Mouse (Mus musculus) forelimb bud, embryonic 11.5 days (tissue): ENCODE data around the gene Ttc39b.
"Not testable (repeated sequence)": the region's sequence is repeated elsewhere in the genome, so short reads cannot be mapped to it uniquely, and the experiment has no call there.

Experiments used
- DNase-seq: peaks from one replicate; pipeline ENCODE4 v3.0.0-alpha.2; 2012; ENCODE audit warnings: low read depth, low spot score

Gene Ttc39b

GRCm38 (mm10) chr4:83274241-83274640, 49.8 kb downstream of the Ttc39b start:
- DNase-seq: no peak

DNA sequence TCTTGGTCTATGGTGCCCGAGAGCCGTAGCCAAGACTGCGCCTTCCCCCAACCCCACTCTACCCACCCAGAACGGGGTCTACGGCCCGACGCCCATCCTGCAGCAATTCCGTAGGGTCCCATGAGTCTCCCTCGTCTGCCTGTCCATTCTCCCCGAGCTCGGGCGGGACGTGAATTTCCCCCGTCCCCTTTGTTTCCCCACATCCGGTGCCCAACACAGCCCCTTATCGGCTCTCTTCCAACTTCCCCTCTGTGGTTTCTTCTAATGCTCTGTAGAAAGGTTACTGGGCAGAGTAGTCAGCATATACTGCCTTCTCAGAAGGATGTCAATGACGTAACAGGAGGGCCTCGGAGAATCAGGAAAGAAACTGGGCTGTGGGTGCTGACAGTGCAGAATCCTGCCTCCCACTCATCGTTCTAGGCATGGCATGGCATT, 50.4 kb downstream of the Ttc39b start:
- DNase-seq: no peak

DNA sequence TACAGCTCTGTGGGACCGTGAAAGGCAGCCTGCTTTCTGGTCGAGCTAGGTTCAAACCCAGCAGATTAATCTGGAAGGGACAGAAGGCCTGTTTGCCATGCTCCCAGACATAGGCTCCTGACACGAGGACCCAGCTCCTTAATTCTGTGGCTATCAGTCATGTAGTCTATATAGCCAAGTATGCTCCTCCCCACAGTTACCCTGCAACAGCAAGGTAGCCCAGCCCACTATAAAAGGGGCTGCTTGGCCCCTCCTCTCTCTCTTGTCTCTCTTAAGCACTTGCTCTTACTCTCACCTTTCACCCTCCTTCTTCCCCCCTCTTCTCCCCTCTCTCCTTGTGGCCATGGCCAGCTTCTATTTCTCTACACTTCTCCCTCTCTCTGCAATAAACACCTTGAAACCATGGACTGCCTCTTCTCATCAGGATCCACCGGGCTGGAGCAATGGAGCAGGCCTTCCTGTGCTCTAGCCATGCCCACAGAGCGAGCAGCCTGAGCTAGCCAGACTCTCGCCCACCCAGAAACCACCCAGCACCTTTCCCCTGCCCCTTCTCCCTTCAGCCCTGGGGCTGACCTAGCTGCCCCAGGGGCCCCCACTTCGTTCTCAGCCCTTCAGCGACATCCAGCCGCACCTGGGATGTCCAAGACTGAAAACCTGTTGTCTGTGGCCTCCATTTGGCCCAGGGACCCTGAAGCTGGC, 51.0 kb downstream of the Ttc39b start:
- DNase-seq: no peak

DNA sequence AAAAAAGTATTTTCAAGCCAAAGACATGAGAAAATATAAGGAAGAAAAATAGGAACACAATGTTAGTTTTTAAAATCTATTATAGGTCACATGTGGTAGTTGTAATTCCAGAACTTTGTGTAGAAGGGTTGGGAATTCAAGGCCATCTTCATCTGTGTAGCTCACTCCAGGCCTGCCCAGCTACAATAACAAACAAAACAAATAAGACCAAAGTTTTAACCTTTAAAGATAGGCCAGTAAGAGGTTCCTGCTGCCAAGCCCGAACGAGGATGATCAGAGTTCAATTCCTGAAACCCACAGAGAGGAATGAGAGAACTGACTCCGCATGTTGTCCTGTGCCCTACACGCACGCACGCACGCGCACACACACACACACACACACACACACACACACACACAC, 53.6 kb downstream of the Ttc39b start:
- no peak for DNase-seq

- no peak for DNase-seq
Observed at GRCm38 (mm10) chr4:83269614-83270013, 54.4 kb downstream of the Ttc39b start.

DNA sequence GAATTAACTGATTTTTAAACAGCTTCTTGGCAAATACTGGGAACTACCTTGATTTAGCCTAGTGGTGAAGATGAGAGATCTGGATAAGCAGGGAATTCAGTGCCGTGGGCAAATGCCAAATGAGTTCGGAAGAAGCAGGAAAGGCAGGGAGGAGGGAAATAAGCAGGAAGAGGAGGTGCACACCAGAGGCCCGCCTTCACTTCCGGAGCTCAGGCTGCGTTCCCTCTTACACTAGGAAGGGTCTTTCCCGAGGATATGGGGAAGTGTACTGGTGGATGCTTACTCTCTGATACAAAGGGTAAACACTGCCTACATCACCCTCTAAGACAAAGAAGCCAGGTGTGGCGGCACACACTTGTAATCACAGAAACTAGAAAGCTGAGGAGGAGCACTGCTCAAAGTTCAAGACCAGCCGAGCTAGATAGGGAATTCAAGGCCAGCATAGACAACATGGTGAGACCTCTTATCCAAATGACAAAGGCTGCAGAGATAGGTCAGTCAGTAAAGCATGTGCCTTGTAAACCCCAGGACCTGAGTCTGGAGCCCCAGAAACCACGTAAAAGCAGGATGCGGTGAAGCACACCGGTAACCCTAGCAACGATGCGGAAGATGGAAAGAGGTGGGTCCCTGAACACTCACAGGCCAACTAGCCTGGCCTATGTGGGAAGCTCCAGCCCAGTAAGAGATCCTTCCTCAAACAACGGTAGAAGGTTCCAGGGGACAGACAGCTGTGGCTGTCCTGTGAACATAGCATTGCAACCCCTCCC, 57.9 kb downstream of the Ttc39b start:
- DNase-seq: no peak

- DNase-seq: no peak
Observed at GRCm38 (mm10) chr4:83264832-83265231, 59.2 kb downstream of the Ttc39b start.

DNA sequence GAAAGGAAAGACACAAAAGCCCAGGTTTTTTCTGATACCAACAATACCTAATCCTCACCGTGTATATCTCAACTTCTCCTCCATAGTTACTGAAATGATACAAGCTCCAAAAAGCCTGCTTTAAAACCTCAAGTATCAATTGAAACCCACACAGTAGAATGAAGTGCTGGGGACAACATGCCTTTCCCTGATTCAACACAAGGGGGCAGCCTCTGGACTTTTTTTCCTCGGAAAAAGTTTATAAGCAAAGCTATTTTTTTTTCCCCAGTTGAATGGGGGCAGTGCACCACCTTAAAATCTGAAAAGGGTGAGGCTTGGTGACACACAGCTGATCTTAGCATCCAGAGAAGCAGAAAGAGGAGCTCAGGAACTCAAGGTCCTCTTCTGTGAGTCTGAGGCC, 62.1 kb downstream of the Ttc39b start:
- peak; percentile 41 for DNase-seq

GRCm38 (mm10) chr4:83259690-83260089, 64.4 kb downstream of the Ttc39b start:
- DNase-seq: no peak

GRCm38 (mm10) chr4:83258273-83258672, 65.8 kb downstream of the Ttc39b start:
- no peak for DNase-seq

- DNase-seq: no peak
Observed at GRCm38 (mm10) chr4:83257279-83258260, 66.5 kb downstream of the Ttc39b start.

- DNase-seq: no peak
Observed at GRCm38 (mm10) chr4:83256779-83257178, 67.3 kb downstream of the Ttc39b start.

DNA sequence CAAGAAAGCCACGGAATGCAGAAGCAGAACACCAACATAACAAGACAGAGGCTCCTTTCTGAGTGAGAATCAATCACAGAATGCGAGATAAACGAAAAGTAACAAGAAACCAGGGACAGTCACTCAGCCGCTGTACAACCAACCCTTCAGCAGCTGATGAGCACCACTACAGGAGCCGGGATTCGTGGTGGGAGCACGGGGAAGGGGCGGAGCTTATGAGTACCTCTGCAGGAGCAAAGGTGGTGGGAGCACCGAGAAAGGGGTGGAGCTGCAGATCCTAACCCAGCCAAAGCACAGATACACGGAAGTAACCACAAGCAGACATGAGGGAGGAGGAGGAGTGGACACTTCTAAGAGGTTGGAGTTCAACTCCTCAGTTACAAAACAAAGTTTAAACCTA, 69.1 kb downstream of the Ttc39b start:
- DNase-seq: no peak

- no peak for DNase-seq
Observed at GRCm38 (mm10) chr4:83253679-83254078, 70.4 kb downstream of the Ttc39b start.

DNA sequence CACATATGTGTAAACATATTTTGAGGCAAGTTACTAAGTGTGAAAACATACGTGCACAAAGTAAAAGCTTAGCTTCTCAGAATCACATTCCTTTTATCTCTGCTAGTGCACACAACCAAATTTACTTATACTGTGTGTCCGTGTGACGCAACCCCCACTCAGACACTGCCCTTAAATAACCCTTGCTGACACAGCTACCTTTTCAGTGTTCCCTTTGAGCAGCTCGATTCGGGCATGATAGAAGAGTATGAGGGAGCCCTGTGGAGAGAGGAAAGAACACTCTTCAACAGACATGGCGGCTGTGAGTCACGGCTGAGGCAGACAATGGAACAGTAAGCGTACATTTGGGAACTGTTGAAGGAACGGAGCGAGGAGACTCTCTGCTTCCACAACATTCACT, 80.3 kb downstream of the Ttc39b start:
- DNase-seq: no peak

DNA sequence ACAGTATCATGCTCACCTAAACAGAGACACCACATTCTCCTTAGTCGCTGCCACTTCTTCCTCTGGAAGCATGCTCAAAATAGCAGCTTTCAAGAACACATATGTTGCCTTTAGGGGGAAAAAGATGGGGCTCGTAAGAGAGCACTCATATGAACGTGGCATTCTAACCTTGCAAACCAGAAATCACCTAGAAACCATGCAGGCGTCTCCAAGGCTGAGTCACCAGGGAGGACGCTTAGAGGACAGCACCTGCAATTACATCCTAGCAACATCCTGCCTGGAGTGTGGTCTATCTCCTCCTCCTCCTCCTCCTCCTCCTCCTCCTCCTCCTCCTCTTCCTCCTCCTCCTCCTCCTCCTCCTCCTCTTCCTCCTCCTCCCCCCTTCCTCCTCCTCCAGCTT, 82.4 kb downstream of the Ttc39b start:
- no peak for DNase-seq

GRCm38 (mm10) chr4:83237656-83238055, 86.4 kb downstream of the Ttc39b start:
- no peak for DNase-seq

GRCm38 (mm10) chr4:83235304-83235703, 88.8 kb downstream of the Ttc39b start:
- DNase-seq: not testable (repeated sequence)

GRCm38 (mm10) chr4:83234739-83235138, 89.3 kb downstream of the Ttc39b start:
- no peak for DNase-seq

GRCm38 (mm10) chr4:83234132-83234531, 89.9 kb downstream of the Ttc39b start:
- no peak for DNase-seq

DNA sequence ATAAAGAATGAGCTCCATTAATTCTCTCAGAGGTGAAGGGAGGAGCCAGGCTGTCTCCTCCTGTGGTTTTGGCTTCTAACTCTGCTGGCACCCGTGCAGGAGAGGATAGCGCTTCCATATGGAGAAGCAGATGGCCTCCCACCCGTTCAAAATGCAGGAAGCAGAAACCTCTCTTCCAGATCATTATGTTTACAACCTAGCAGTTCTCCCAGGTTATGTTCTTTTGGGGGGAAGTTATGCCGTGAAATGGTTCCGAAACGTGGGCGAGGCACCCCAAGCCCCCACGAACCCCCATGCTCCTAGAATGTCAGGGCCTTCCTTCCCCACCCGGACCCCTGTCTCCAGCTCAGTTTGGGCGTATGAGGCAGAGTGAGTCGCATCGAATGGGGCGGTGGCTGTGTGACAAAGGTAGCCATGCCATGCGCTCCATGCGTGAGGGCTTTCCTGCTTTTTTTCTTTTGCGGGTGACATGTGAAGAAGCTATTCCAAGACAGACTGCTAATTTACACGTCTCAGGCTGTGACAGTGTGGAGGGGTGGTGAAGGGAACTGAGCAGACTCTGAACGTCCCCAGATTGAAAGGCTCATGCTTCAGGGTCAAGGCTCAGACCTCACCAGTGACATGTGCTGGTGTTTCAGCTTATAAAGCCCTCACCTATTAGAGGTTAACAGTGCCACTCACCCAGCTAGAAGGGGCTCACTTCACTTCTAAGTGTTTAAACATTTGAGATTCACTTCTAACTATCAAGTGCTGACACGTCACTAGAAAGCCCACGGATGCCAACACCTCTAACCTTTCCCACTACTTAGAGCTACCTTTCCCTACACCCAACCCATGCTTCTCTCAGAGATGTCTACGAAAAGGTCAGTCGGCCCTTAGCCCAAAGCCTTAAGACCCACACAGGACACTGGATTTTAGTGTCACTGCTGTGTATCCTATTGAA, 90.6 kb downstream of the Ttc39b start:
- no peak for DNase-seq
